Mouse (Mus musculus): ENCODE results near the gene Ets1. TPM values are rescaled to one million over a fixed set of nuclear protein-coding genes. Genes with fewer than 3 reads are reported as not detected.

The Ets1 gene
- polyA plus RNA-seq, 1 experiment from 2014 or later, result 68.4 TPM

- no peak overlapping the region for H3K4me2 ChIP-seq
- H3K4me3 ChIP-seq (replicated peaks), result no peak overlapping the region
- ATAC-seq (replicated peaks; ENCODE audit: low FRiP score), result no peak
Measured at GRCm38 (mm10) chr9:32618544-32619120, 17.4 kb upstream of the Ets1 start.

GRCm38 (mm10) chr9:32619661-32620060, 16.4 kb upstream of the Ets1 start:
- no peak overlapping the region for H3K9ac ChIP-seq
- H3K4me2 ChIP-seq, result no peak overlapping the region
- no peak for ATAC-seq (replicated peaks; ENCODE audit: low FRiP score)

More at GRCm38 (mm10) chr9:32618544-32619120, 17.4 kb upstream of the Ets1 start:
- H3K36me3 ChIP-seq, result no peaks in the 10 kb centered on the region
- H3K27me3 ChIP-seq, result no peaks in the 10 kb centered on the region
- H3K27ac ChIP-seq, result no peak overlapping the region
- WGBS, result 81% methylated on average over 9 of the region's 9 CpGs
- H3K9me3 ChIP-seq (replicated peaks), result no peaks in the 10 kb centered on the region
- H3K9ac ChIP-seq, result no peak overlapping the region
- 0 out of 2 replicates have a peak, but pooled peaks cover 2% of the 10 kb centered on the region for H3K4me1 ChIP-seq

GRCm38 (mm10) chr9:32620446-32620845, 15.6 kb upstream of the Ets1 start:
- no peaks in the 10 kb centered on the region for H3K36me3 ChIP-seq
- no peaks in the 10 kb centered on the region for H3K27me3 ChIP-seq
- no peak overlapping the region for H3K4me2 ChIP-seq
- ATAC-seq (replicated peaks; ENCODE audit: low FRiP score), result no peak
- no peak overlapping the region for H3K4me3 ChIP-seq (replicated peaks)
- H3K27ac ChIP-seq, result no peak overlapping the region
- no peaks in the 10 kb centered on the region for H3K4me1 ChIP-seq
- H3K9me3 ChIP-seq (replicated peaks), result no peaks in the 10 kb centered on the region
- H3K9ac ChIP-seq, result no peak overlapping the region
- WGBS, result 97% methylated on average over 3 of the region's 3 CpGs

More at GRCm38 (mm10) chr9:32619661-32620060, 16.4 kb upstream of the Ets1 start:
- H3K36me3 ChIP-seq, result no peaks in the 10 kb centered on the region
- H3K9me3 ChIP-seq (replicated peaks), result no peaks in the 10 kb centered on the region
- WGBS, result 93% methylated on average over 6 of the region's 6 CpGs
- H3K4me1 ChIP-seq, result no peaks in the 10 kb centered on the region
- H3K27ac ChIP-seq, result no peak overlapping the region
- H3K4me3 ChIP-seq (replicated peaks), result no peak overlapping the region
- no peaks in the 10 kb centered on the region for H3K27me3 ChIP-seq

GRCm38 (mm10) chr9:32629385-32629981, 6.5 kb upstream of the Ets1 start:
- H3K4me2 ChIP-seq, result no peak overlapping the region
- H3K4me3 ChIP-seq (replicated peaks), result no peak overlapping the region
- H3K36me3 ChIP-seq, result no peaks in the 10 kb centered on the region
- H3K4me1 ChIP-seq, result no peaks in the 10 kb centered on the region
- ATAC-seq (replicated peaks; ENCODE audit: low FRiP score), result no peak
- H3K9ac ChIP-seq, result no peak overlapping the region
- H3K27me3 ChIP-seq, result no peaks in the 10 kb centered on the region
- 18% methylated on average over 1 of the region's 1 CpGs for WGBS
- H3K9me3 ChIP-seq (replicated peaks), result no peaks in the 10 kb centered on the region
- H3K27ac ChIP-seq, result no peak overlapping the region

GRCm38 (mm10) chr9:32631341-32631740, 4.7 kb upstream of the Ets1 start:
- no peak overlapping the region for H3K9ac ChIP-seq
- H3K4me2 ChIP-seq, result no peak overlapping the region
- no peaks in the 10 kb centered on the region for H3K36me3 ChIP-seq
- H3K4me1 ChIP-seq, result peaks cover 4% of the 10 kb centered on the region; the same call in 1 of the 2 replicates
- H3K27ac ChIP-seq, result no peak overlapping the region
- no peaks in the 10 kb centered on the region for H3K9me3 ChIP-seq (replicated peaks)
- ATAC-seq (replicated peaks; ENCODE audit: low FRiP score), result no peak
- no peak overlapping the region for H3K4me3 ChIP-seq (replicated peaks)
- H3K27me3 ChIP-seq, result no peaks in the 10 kb centered on the region

- no peak overlapping the region for H3K9ac ChIP-seq
- H3K9me3 ChIP-seq (replicated peaks), result no peaks in the 10 kb centered on the region
- no peaks in the 10 kb centered on the region for H3K36me3 ChIP-seq
- peaks cover 9% of the 10 kb centered on the region; the same call in 1 of the 2 replicates for H3K4me1 ChIP-seq
- H3K27me3 ChIP-seq, result no peaks in the 10 kb centered on the region
- no peak overlapping the region for H3K4me3 ChIP-seq (replicated peaks)
- no peak overlapping the region for H3K27ac ChIP-seq
- no peak for ATAC-seq (replicated peaks; ENCODE audit: low FRiP score)
- WGBS, result 80% methylated on average over 7 of the region's 7 CpGs
- H3K4me2 ChIP-seq, result no peak overlapping the region
Measured at GRCm38 (mm10) chr9:32632237-32632636, 3.8 kb upstream of the Ets1 start.

- ATAC-seq (replicated peaks; ENCODE audit: low FRiP score), result no peak
- H3K4me2 ChIP-seq, result no peak overlapping the region
Measured at GRCm38 (mm10) chr9:32644981-32645380, 9.0 kb downstream of the Ets1 start.

GRCm38 (mm10) chr9:32645475-32645874, 9.5 kb downstream of the Ets1 start:
- peaks cover 36% of the 10 kb centered on the region for H3K4me1 ChIP-seq
- WGBS, result 25% methylated on average over 9 of the region's 9 CpGs
- H3K9me3 ChIP-seq (replicated peaks), result no peaks in the 10 kb centered on the region
- H3K36me3 ChIP-seq, result no peaks in the 10 kb centered on the region
- no peaks in the 10 kb centered on the region for H3K27me3 ChIP-seq
- no peak overlapping the region for H3K9ac ChIP-seq
- peak overlapping the region; percentile 90 for H3K27ac ChIP-seq
- H3K4me3 ChIP-seq (replicated peaks), result peak overlapping the region; percentile 10; the same call in 1 of the 2 replicates
- H3K4me2 ChIP-seq, result peak overlapping the region; percentile 50
- no peak for ATAC-seq (replicated peaks; ENCODE audit: low FRiP score)

More at GRCm38 (mm10) chr9:32644981-32645380, 9.0 kb downstream of the Ets1 start:
- H3K36me3 ChIP-seq, result no peaks in the 10 kb centered on the region
- no peak overlapping the region; the same call in 1 of the 2 replicates for H3K27ac ChIP-seq
- H3K4me3 ChIP-seq (replicated peaks), result no peak overlapping the region
- peaks cover 36% of the 10 kb centered on the region for H3K4me1 ChIP-seq
- H3K27me3 ChIP-seq, result no peaks in the 10 kb centered on the region
- 77% methylated on average over 3 of the region's 3 CpGs for WGBS
- H3K9ac ChIP-seq, result no peak overlapping the region
- H3K9me3 ChIP-seq (replicated peaks), result no peaks in the 10 kb centered on the region

GRCm38 (mm10) chr9:32646539-32647258, 10.7 kb downstream of the Ets1 start:
- no peaks in the 10 kb centered on the region for H3K9me3 ChIP-seq (replicated peaks)
- H3K9ac ChIP-seq, result no peak overlapping the region
- H3K4me1 ChIP-seq, result peaks cover 41% of the 10 kb centered on the region
- ATAC-seq (replicated peaks; ENCODE audit: low FRiP score), result peak; percentile 88
- peak overlapping the region; percentile 90 for H3K27ac ChIP-seq
- peak overlapping the region; percentile 10 for H3K4me3 ChIP-seq (replicated peaks)
- peak overlapping the region; percentile 50 for H3K4me2 ChIP-seq
- WGBS, result 16% methylated on average over 11 of the region's 11 CpGs
- no peaks in the 10 kb centered on the region for H3K36me3 ChIP-seq
- H3K27me3 ChIP-seq, result no peaks in the 10 kb centered on the region

GRCm38 (mm10) chr9:32647506-32648250, 11.7 kb downstream of the Ets1 start:
- H3K4me3 ChIP-seq (replicated peaks), result no peak overlapping the region
- no peaks in the 10 kb centered on the region for H3K27me3 ChIP-seq
- ATAC-seq (replicated peaks; ENCODE audit: low FRiP score), result no peak
- H3K9me3 ChIP-seq (replicated peaks), result no peaks in the 10 kb centered on the region
- peak overlapping the region; percentile 90 for H3K27ac ChIP-seq
- no peak overlapping the region for H3K4me2 ChIP-seq
- H3K9ac ChIP-seq, result no peak overlapping the region
- WGBS, result 72% methylated on average over 7 of the region's 7 CpGs
- peaks cover 39% of the 10 kb centered on the region for H3K4me1 ChIP-seq
- no peaks in the 10 kb centered on the region for H3K36me3 ChIP-seq

GRCm38 (mm10) chr9:32648286-32648685, 12.3 kb downstream of the Ets1 start:
- no peak for ATAC-seq (replicated peaks; ENCODE audit: low FRiP score)

GRCm38 (mm10) chr9:32650738-32651137, 14.7 kb downstream of the Ets1 start:
- no peak overlapping the region for H3K4me2 ChIP-seq
- H3K4me3 ChIP-seq (replicated peaks), result no peak overlapping the region
- ATAC-seq (replicated peaks; ENCODE audit: low FRiP score), result no peak
- H3K36me3 ChIP-seq, result no peaks in the 10 kb centered on the region
- H3K27me3 ChIP-seq, result no peaks in the 10 kb centered on the region
- H3K9me3 ChIP-seq (replicated peaks), result no peaks in the 10 kb centered on the region
- 51% methylated on average over 3 of the region's 3 CpGs for WGBS
- H3K9ac ChIP-seq, result no peak overlapping the region
- H3K4me1 ChIP-seq, result peaks cover 37% of the 10 kb centered on the region
- H3K27ac ChIP-seq, result no peak overlapping the region

More at GRCm38 (mm10) chr9:32648286-32648685, 12.3 kb downstream of the Ets1 start:
- H3K9me3 ChIP-seq (replicated peaks), result no peaks in the 10 kb centered on the region
- H3K27ac ChIP-seq, result peak overlapping the region; percentile 90
- H3K4me1 ChIP-seq, result peaks cover 39% of the 10 kb centered on the region
- 53% methylated on average over 5 of the region's 5 CpGs for WGBS
- H3K36me3 ChIP-seq, result no peaks in the 10 kb centered on the region
- no peak overlapping the region for H3K4me2 ChIP-seq
- H3K4me3 ChIP-seq (replicated peaks), result no peak overlapping the region
- H3K27me3 ChIP-seq, result no peaks in the 10 kb centered on the region
- no peak overlapping the region for H3K9ac ChIP-seq
